Mouse (Mus musculus) neural tube, embryonic 14.5 days (tissue): ENCODE measurements around the gene Gm42688. TPM values are rescaled to one million over a fixed set of nuclear protein-coding genes. Genes with fewer than 3 reads are reported as not detected.
A peak's percentile ranks its signal among the peaks of the same experiment; 100 is the strongest.

Source experiments
- ATAC-seq: fragments of 200-750 bp; cut with Nextera tagmentation; 2 replicates; pipeline ENCODE4 v1.8.0; 2017; ENCODE audit warnings: low read depth, mild to moderate bottlenecking, moderate TSS enrichment, moderate library complexity
- H3K27ac ChIP-seq: fragments of 300-500 bp; sonication (generic); 2 replicates; pipeline ENCODE4 v1.5.1; 2014; ENCODE audit warnings: low read depth, mild to moderate bottlenecking, control low read depth, low read length, moderate library complexity, mixed read lengths
- H3K27me3 ChIP-seq: fragments of 300-500 bp; sonication (generic); 2 replicates; pipeline ENCODE4 v1.6.1; 2014; ENCODE audit warnings: low read length; ENCODE audit not compliant: control insufficient read depth, insufficient read depth
- H3K36me3 ChIP-seq: fragments of 300-500 bp; sonication (generic); 2 replicates; pipeline ENCODE4 v1.6.1; 2014; ENCODE audit warnings: low read length, mixed read lengths; ENCODE audit not compliant: control insufficient read depth, insufficient read depth
- H3K4me1 ChIP-seq: fragments of 300-500 bp; sonication (generic); 2 replicates; pipeline ENCODE4 v1.6.1; 2014; ENCODE audit warnings: low read length; ENCODE audit not compliant: control insufficient read depth, insufficient read depth
- H3K4me2 ChIP-seq: fragments of 300-500 bp; sonication (generic); 2 replicates; pipeline ENCODE4 v1.6.1; 2014; ENCODE audit warnings: mild to moderate bottlenecking, low read depth, low read length, control low read depth
- H3K4me3 ChIP-seq: fragments of 300-500 bp; sonication (generic); 2 replicates; pipeline ENCODE4 v1.5.1; 2014; ENCODE audit warnings: low read depth, low read length, control low read depth, mixed read lengths
- H3K9ac ChIP-seq: fragments of 300-500 bp; sonication (generic); replicated peaks from 2 replicates; pipeline ENCODE4 v1.6.1; 2014; ENCODE audit warnings: low read depth, mild to moderate bottlenecking, control low read depth, low read length, mixed read lengths
- H3K9me3 ChIP-seq: fragments of 300-500 bp; sonication (generic); 2 replicates; pipeline ENCODE4 v1.6.1; 2016; ENCODE audit warnings: low read length; ENCODE audit not compliant: control insufficient read depth
- WGBS: fragments of 180-500 bp; shearing (Covaris S2); extraction: QIAGEN DNeasy Blood & Tissue Kit; methylation state at CpG from one replicate; pipeline ENCODE4 v1.1.7; 2014; 5-methylcytosine and 5-hydroxymethylcytosine counted together
- polyA plus RNA-seq: library from polyadenylated mRNA; unstranded; fragments of >200 nt; fragmentation: Nextera tagmentation; extraction: Ambion mirVana; gene quantifications from 2 replicates; pipeline ENCODE4 v1.2.1, GENCODE M21; 2014

Gm42688 gene
- polyA plus RNA-seq, 1 experiment from 2014 or later = 4.3 TPM

DNA sequence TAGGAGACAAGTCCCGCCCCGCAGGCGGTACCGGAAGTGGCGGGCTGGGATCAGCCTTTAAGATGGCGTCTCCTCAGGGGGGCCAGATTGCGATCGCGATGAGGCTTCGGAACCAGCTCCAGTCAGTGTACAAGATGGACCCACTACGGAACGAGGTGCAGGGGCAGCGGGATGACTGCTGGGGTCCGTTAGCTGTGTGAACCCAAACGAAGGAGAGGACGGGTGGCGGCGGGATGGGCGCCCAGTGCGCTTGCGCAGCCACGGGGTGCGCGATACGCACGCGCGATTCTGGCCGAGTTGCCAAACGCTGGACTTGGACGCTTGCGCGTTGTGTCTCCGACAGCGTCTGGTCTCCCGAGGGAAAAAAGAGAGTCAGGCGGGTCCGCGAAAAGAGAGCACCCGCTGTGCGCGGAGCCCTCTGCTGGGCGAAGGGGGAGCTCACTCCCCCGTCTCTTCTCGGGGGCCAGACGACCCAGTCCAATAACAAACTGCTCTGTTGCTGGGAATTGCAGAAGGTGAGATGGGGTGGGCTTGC is 23.0 kb upstream of the Gm42688 start:
- Histone ChIP-seq H3K9me3 (no peaks in the 10 kb centered on the region), H3K27ac (peak overlapping the region; percentile 86), H3K36me3 (peaks cover 10% of the 10 kb centered on the region; the same call in 1 of the 2 replicates), H3K4me1 (peaks cover 14% of the 10 kb centered on the region), H3K4me3 (peak overlapping the region; percentile 76), H3K27me3 (peaks cover 17% of the 10 kb centered on the region), H3K9ac (peak overlapping the region; percentile 62), H3K4me2 (peak overlapping the region; percentile 96)
- peak; percentile 93 for ATAC-seq
- under 1% methylated on average over 46 of the region's 46 CpGs for WGBS

DNA sequence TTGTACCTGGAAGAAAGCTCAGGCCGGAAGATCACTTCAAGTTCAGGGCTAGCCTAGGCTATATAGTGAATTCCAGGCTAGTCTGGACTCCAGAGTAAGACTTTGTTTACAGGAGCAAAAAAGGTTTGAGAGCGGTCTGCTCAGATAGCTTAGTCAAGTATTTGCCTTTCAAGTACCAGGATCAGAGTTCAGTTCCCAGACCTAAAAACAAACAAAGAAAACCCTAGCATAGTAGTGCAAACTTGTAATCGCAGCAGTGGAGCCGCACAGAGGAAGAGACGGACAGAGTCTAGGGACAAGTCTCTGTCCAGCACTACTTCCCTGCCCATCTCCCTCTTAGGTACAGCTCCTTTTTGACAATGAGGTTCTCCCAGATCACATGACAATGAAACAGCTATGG is 21.2 kb upstream of the Gm42688 start:
- H3K4me2 ChIP-seq = no peak overlapping the region
- no peaks in the 10 kb centered on the region for H3K9me3 ChIP-seq
- H3K27ac ChIP-seq = no peak overlapping the region
- 99% methylated on average over 5 of the region's 5 CpGs for WGBS
- H3K4me3 ChIP-seq = no peak overlapping the region
- peaks cover 18% of the 10 kb centered on the region for H3K27me3 ChIP-seq
- ATAC-seq = no peak
- peaks cover 10% of the 10 kb centered on the region; the same call in 1 of the 2 replicates for H3K36me3 ChIP-seq
- H3K9ac ChIP-seq = no peak overlapping the region
- peaks cover 14% of the 10 kb centered on the region for H3K4me1 ChIP-seq

DNA sequence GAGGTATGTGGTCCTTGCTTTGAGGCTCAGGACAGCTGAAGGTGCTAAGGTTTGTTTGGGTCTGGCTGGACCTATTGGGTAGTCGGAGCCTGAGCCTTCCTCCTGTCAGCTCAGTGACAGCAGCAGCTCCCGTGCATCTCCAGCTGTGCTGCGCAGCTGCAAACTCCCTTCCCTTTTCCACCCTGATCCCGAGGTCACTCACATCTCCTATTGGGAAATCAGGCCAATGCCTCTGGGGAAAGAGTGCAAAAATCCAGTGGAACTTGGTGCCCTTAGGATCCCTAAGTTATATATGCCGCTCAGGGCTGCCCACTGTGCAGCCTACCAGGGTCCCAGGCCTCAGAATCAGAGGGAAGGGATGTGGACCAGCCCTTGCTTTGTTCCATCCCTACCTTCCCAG is 17.9 kb upstream of the Gm42688 start:
- no peak for ATAC-seq
- H3K4me3 ChIP-seq = no peak overlapping the region
- 16% methylated on average over 5 of the region's 5 CpGs for WGBS
- H3K36me3 ChIP-seq = peaks cover 10% of the 10 kb centered on the region; the same call in 1 of the 2 replicates
- H3K9me3 ChIP-seq = no peaks in the 10 kb centered on the region
- H3K4me2 ChIP-seq = no peak overlapping the region
- no peak overlapping the region for H3K27ac ChIP-seq
- H3K9ac ChIP-seq = no peak overlapping the region
- H3K4me1 ChIP-seq = peaks cover 8% of the 10 kb centered on the region
- peaks cover 35% of the 10 kb centered on the region for H3K27me3 ChIP-seq

DNA sequence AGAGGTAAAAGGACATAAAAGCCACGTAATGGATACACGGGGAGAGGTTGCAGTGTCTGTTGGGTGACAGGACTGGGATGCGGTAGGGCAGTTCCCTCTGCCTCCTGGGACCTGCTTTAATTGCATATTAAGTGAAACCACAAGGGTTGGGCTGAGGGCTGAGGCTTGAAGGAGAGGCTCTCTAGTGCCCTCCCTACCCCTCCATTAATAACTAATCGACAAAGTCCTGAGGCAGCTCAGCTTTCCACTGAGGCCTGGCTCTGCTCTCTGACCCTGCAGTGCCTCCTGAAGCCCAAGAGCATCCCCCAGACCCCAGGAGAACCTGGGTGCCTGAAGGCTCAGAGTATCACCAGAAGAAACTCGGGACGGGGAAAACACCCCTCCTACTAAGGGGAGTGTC is 16.9 kb upstream of the Gm42688 start:
- Histone ChIP-seq H3K27me3 (peaks cover 42% of the 10 kb centered on the region), H3K9ac (no peak overlapping the region), H3K4me2 (no peak overlapping the region), H3K4me1 (peaks cover 4% of the 10 kb centered on the region), H3K4me3 (no peak overlapping the region), H3K36me3 (peaks cover 10% of the 10 kb centered on the region; the same call in 1 of the 2 replicates), H3K9me3 (no peaks in the 10 kb centered on the region), H3K27ac (no peak overlapping the region)
- ATAC-seq = no peak
- WGBS = 7% methylated on average over 6 of the region's 6 CpGs

DNA sequence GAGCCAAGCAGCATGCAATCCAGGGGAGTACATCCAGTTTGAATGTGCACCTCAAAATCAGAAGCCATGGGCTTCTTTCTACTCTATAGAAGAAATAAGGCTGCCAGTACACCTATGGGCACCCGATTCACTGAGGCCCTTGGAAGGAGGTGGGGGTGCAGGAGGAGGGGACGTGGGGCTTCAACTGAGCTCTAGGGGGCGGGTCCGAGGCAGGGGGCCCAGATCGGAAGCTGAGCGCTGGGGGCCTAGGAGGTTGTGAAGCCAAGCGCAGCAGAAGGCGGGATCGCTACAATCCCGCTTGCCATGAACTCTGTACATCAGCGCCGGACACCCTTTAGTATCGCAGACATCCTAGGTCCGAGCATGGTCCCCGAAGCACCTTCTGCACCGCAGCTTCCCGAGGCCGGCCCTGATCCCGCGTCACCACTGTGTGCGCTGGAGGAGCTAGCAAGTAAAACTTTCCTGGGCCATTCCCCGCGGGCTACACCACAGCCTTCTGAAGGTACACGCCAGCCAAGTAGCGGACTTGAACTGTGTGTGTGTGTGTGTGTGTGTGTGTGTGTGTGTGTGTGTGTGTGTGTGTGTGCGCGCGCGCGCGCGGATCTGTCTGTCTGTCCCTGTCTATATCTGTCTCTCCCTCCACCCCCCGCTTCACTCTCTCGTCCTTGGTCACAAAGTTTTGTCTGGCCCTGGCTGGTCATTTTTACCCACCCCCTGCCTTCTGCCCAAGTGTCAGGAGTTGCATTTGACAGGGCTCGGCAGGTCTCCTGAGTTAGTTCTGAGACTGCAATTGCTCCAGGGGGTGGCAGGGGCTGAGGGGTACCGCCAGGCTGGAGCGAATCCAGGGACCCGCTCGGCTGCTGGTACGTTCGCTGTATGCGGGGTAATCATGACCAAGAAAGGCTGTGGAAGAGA is 15.0 kb upstream of the Gm42688 start, which contains the start of gene Lbx2:
TSS of gene Lbx2 (plus strand) at position 247 of the 915 bp plus-strand sequence.
- no peak for ATAC-seq
- Histone ChIP-seq H3K36me3 (no peaks in the 10 kb centered on the region), H3K27ac (no peak within 1 kb of the TSS), H3K27me3 (peaks cover 47% of the 10 kb centered on the region), H3K9ac (no peak within 1 kb of the TSS), H3K9me3 (no peaks in the 10 kb centered on the region), H3K4me1 (no peaks in the 10 kb centered on the region), H3K4me2 (no peak within 1 kb of the TSS), H3K4me3 (no peak within 1 kb of the TSS)
- WGBS = 1% methylated on average over 35 of the region's 42 CpGs

DNA sequence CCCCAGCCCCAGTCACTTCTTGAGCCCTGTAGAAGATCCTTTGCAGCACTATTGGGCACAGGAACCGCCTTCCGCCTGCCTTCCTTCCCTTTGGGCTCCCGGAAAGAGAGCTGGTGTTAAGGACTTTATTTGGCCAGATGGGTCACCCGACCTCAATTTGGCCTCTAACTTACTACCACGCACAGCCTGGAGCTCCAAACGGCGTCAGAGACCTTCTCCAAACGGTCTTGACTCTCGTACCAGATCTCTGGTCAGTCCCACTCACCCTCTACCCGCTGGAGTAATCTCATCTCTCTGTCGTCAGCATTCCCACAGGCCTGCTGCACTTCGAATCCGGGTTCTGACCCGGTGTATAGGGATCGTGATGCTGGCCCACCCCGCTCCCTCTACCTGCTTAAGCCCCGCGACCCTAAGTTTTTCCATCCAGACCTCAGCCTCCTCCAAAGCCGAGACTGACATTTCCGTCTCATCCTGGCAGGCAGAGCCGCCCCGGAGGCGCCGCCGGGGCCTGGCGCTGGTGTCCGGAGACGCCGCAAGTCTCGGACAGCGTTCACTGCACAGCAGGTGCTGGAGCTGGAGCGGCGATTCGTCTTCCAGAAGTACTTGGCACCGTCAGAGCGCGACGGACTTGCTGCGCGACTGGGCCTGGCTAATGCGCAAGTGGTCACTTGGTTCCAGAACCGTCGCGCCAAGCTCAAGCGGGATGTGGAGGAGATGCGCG is 14.1 kb upstream of the Gm42688 start:
- H3K9me3 ChIP-seq = no peaks in the 10 kb centered on the region
- H3K4me2 ChIP-seq = peak overlapping the region; percentile 22; the same call in 1 of the 2 replicates
- peak overlapping the region; percentile 7; the same call in 1 of the 2 replicates for H3K4me3 ChIP-seq
- H3K27me3 ChIP-seq = peaks cover 47% of the 10 kb centered on the region
- H3K36me3 ChIP-seq = no peaks in the 10 kb centered on the region
- no peak for ATAC-seq
- H3K27ac ChIP-seq = no peak overlapping the region
- H3K4me1 ChIP-seq = no peaks in the 10 kb centered on the region
- H3K9ac ChIP-seq = no peak overlapping the region
- 2% methylated on average over 47 of the region's 47 CpGs for WGBS

DNA sequence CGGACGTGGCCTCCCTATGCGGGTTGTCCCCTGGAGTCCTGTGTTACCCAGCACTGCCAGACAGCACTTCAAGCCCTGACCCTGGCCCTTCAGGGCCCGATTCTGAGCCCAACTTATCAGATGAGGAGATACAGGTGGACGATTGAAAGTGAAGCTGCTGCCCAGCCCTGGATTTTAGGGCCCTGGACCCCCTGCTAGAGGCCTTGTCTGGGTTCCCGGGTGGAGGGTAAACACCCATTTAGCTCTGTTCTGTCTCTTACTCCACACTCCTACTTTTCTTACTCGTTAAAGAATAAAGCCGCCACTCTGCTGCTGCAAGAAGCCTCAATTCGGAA is 13.5 kb upstream of the Gm42688 start:
- H3K27me3 ChIP-seq = peaks cover 47% of the 10 kb centered on the region
- ATAC-seq = no peak
- no peaks in the 10 kb centered on the region for H3K36me3 ChIP-seq
- H3K27ac ChIP-seq = no peak overlapping the region
- H3K9ac ChIP-seq = no peak overlapping the region
- no peaks in the 10 kb centered on the region for H3K9me3 ChIP-seq
- WGBS = 8% methylated on average over 9 of the region's 9 CpGs
- H3K4me1 ChIP-seq = no peaks in the 10 kb centered on the region
- peak overlapping the region; percentile 7; the same call in 1 of the 2 replicates for H3K4me3 ChIP-seq
- peak overlapping the region; percentile 22; the same call in 1 of the 2 replicates for H3K4me2 ChIP-seq

DNA sequence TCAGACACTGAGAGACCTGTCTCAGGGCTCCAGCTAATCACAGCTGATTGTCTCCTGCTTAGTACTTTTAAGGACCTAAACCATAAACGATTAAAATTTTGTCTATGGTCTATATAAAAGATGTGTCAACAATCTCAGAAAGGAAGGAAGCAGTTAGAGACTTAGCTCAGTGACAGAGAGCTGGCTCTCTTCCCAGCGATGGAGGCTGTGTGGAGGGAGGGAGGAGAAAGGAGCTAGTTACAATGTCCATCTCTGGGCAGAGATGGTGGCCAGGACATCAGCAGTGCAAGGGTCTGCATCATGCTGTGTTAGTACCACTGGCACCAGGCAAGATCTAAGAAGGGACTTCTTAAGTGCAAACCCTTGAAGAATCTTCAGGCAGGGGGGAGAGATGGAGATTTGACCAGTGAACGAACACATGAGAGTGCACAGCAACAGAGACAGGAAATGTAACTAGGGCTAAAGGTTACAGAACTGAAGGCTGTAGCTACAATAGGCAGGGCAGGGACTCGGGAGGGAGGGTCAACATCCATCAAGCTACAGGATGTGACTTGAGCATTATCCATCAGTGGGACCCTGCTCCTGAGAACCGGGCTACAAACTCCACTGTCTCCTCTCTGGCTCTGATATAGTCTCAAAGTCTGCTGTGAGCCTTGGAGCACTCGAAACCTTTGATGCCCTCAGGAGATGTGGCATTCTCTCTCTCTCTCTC is 8.8 kb upstream of the Gm42688 start:
- no peaks in the 10 kb centered on the region for H3K4me1 ChIP-seq
- H3K4me3 ChIP-seq = no peak overlapping the region
- WGBS = 41% methylated on average over 6 of the region's 6 CpGs
- H3K27ac ChIP-seq = no peak overlapping the region
- H3K36me3 ChIP-seq = no peaks in the 10 kb centered on the region
- ATAC-seq = no peak
- no peak overlapping the region for H3K9ac ChIP-seq
- no peaks in the 10 kb centered on the region for H3K9me3 ChIP-seq
- no peak overlapping the region for H3K4me2 ChIP-seq
- H3K27me3 ChIP-seq = peaks cover 19% of the 10 kb centered on the region
